Mouse (Mus musculus) adrenal gland, postnatal 36 days (tissue): Measurements from ENCODE around the gene Ms4a4b. TPM values are rescaled to one million over a fixed set of nuclear protein-coding genes. Genes with fewer than 3 reads are reported as not detected.
"Not testable (repeated sequence)": the region's sequence is repeated elsewhere in the genome, so short reads cannot be mapped to it uniquely, and the experiment has no call there.

Experiments
- DNase-seq, 2 experiments: peaks; one replicate each; pipeline ENCODE4 v3.0.0; 2021; ENCODE audit warnings: mixed read lengths in 1 of 2
- long read RNA-seq, 2 experiments: library from polyadenylated mRNA; stranded (forward); transcript quantifications; one replicate each; pipeline ENCODE4 v2.0.0; 2021; ENCODE audit warnings: borderline sequencing depth in 2 of 2
- total RNA-seq, 2 experiments: library from RNA; stranded (reverse); gene quantifications; 2 replicates each; pipeline ENCODE4 v1.2.3; 2021

The Ms4a4b gene
- total RNA-seq: under 1 TPM; 0.59 to 0.76 TPM
- long read RNA-seq, experiment 1: 0 reads
- long read RNA-seq, experiment 2: 0 reads

DNA sequence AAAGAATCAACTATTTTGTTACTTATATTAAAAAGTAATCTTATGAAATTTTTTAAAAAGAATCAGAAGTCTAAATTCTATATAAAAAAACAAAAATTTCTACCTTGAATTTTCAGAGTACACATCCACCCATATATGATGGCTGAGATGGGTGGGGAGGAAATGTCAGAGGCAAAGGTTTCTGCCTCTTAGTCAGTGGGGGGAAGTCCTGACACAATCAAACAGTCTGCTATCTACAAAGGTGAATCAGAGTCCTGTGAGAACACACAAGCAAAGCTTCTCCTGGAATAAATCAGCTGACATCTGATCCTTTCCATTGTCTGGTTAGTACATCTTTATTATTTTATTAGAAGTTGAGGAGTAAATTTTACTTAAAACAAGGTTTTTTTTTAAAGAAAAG is at the start of gene Ms4a4b:
Gene Ms4a4b (plus strand): TSS at position 216 of the 400 bp plus-strand sequence.
- DNase-seq: no peak

DNA sequence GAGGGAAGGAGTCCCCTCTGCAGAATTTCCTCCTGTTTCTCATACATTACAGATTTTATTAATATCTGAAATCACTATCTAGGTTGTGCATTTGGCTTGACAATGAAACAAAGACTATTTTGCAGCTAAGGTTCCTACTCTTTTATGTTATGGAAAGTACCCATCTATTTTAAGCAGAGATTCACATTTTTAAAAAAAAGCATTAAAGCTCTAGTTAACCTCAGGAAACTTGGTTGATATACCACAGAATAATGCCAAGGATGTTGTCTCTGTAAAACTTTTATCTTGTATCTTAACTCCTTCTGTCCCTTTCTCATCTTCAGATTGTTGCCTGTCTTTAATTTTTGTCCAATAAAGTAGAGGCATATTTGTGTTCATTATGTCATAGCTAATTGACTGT is 47.6 kb upstream of the Ms4a4b start:
- no peak for DNase-seq

DNA sequence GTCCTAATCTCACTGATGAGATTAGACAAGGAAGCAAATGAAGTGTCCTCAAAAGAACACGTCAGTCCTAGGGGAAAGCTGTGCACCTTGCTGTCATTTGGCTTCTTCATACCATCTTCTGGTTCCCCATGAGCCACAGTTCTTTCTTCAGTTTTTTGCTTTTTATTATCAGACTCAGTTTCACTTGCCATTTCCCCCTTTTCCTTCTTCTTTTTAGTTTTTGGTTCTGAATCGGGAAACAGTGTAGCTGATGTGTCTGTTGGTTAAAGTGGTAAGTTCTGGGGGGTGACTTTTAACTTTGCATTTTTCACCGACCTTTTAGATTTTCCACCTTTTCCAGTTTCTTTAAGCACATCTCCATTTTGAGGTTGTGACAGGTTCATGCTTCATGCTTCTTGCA is 38.8 kb upstream of the Ms4a4b start, which contains the start of gene Ms4a4c:
Gene Ms4a4c (plus strand): TSS at position 244 of the 400 bp plus-strand sequence.
- no peak for DNase-seq

DNA sequence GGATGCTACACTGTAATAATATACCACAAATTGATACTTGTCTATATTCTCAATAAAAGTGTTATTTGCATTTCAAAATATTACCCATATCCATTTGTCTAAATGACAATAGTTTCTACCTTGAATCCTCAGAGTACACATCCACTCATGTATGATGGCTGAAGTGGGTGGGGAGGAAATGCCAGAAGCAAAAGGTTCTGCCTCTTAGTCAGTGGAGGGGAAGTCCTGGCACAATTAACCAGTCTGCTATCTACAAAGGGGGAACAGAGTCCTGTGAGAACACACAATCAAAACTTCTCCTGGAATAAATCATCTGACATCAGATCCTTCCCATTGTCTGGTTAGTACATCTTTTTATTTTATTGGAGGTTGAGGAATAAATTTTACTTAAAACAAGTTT is 35.9 kb upstream of the Ms4a4b start:
- no peak for DNase-seq

DNA sequence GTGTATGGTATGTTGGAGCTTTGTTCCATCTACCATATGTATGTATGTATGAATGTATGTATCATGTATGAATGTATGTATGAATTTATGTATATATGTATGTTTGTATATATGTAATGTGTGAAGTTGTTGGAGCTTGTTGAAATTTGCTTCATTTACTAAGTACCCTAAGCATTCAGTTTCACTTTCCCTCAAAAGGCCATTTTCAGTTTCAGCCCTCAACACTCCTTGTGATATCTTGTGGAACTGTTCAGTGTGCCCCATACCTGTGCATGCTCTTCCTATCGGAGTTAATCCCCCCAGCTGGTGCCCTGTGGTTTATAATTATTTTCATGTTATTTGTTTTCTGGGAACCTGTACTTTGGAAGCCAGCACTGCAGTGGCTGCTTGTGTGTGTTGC is 34.8 kb upstream of the Ms4a4b start:
- DNase-seq: no peak

GRCm38 (mm10) chr19:11411640-11412039 is 31.7 kb upstream of the Ms4a4b start:
- no peak for DNase-seq

GRCm38 (mm10) chr19:11414084-11414483 is 29.3 kb upstream of the Ms4a4b start:
- no peak for DNase-seq

DNA sequence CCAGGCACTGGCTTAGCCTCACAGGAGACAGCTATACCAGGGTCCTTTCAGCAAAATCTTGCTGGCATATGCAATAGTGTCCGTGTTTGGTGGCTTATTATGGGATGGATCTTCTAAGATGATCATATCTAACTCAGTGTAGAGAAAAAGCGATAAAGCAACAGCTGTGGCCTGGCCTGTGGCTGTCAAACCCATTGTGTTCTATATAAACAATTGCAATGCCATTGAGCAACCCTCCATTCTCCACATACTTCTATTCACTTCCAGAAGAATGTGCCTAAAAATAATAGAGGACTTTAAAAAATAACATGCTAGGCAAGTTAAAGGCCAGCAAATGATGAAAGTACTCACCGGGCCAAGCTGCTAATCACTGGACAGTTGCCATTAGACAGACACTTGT is 27.8 kb upstream of the Ms4a4b start:
- no peak for DNase-seq

DNA sequence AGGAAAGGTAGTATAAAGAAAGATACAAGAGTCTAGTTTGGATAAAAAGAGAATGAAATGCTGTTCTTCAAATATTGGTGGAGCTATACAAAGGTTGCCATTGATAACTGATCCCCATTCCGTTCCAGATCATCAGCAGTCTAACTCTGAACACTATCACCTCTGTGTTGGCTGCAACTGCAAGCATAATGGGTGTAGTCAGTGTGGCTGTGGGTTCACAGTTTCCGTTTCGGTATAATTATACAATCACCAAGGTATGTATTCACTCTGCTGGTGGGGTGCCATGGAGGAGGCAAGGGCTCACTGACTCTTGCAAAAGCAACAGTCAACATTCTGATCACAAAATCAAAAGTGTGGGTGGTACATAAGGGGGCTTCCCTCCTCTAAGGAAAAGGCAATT is 24.5 kb upstream of the Ms4a4b start:
- DNase-seq: not testable (repeated sequence)

GRCm38 (mm10) chr19:11431209-11431608 is 12.1 kb upstream of the Ms4a4b start:
- not testable (repeated sequence) for DNase-seq

- DNase-seq: no peak
These were observed 8.1 kb upstream of the Ms4a4b start for GRCm38 (mm10) chr19:11435058-11435834.

- DNase-seq: no peak
These were observed 611 bp downstream of the Ms4a4b start for GRCm38 (mm10) chr19:11443964-11444363.

- no peak for DNase-seq
These were observed 3.9 kb downstream of the Ms4a4b start for GRCm38 (mm10) chr19:11447238-11447637.

- not testable (repeated sequence) for DNase-seq
These were observed 15.7 kb downstream of the Ms4a4b start for GRCm38 (mm10) chr19:11459041-11459440.

- DNase-seq: not testable (repeated sequence)
These were observed 21.4 kb downstream of the Ms4a4b start for GRCm38 (mm10) chr19:11464795-11465194.

GRCm38 (mm10) chr19:11466471-11466870 is 23.1 kb downstream of the Ms4a4b start:
- no peak for DNase-seq

- not testable (repeated sequence) for DNase-seq
These were observed 25.0 kb downstream of the Ms4a4b start for GRCm38 (mm10) chr19:11468361-11468760.

- DNase-seq: not testable (repeated sequence)
These were observed 25.9 kb downstream of the Ms4a4b start, which contains the start of gene Ms4a6c for GRCm38 (mm10) chr19:11469215-11469614. Gene Ms4a6c (plus strand): TSS chr19:11469366.

GRCm38 (mm10) chr19:11479714-11480113 is 36.4 kb downstream of the Ms4a4b start:
- no peak for DNase-seq

GRCm38 (mm10) chr19:11482684-11483083 is 39.3 kb downstream of the Ms4a4b start:
- no peak for DNase-seq

- no peak for DNase-seq
These were observed 40.6 kb downstream of the Ms4a4b start for GRCm38 (mm10) chr19:11483941-11484340.

- no peak for DNase-seq
These were observed 41.0 kb downstream of the Ms4a4b start for GRCm38 (mm10) chr19:11484388-11484787.

- DNase-seq: no peak
These were observed 41.9 kb downstream of the Ms4a4b start for GRCm38 (mm10) chr19:11485266-11485665.

DNA sequence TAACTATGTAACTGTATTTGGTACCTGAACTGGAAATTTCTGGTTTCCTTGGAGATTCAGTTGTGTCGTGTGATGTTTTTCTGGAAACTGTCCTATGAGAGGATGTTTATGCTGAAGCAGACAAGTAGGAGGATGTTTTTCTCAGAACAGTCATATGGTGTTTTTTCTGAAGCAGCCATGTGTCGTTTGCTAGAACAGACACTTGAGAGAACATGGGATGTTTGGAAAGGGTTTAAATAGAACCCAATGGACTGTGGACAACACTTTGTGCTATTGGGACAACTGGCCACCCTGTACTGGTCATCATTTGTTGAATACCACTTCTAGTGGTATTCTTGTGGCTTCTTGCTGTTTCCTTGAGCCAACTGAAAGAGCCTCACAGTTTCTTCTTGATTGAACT is 42.4 kb downstream of the Ms4a4b start, which contains the start of gene Gm8369:
Gene Gm8369 (plus strand): TSS at position 193 of the 400 bp plus-strand sequence.
- no peak for DNase-seq
